In genomic region chr2:26503661-26504575, GRCm38 (mm10) we compare ENCODE assay signal across 7 mouse cellular contexts. TPM values are rescaled to one million over a fixed set of nuclear protein-coding genes. Genes with fewer than 3 reads are reported as not detected.
DNase-seq lines count a peak whose midpoint lies in the region; ATAC-seq and TF ChIP-seq lines count a peak whose summit lies in the region.

No protein-coding gene starts in this region.

- H3K27me3 ChIP-seq in intestine, postnatal 0 days (replicated peaks; ENCODE audit: control insufficient read depth, insufficient read depth, low read length) = no peaks in the 10 kb centered on the region
- peaks cover 56% of the 10 kb centered on the region for H3K27me3 ChIP-seq in liver, embryonic 15.5 days
- H3K27me3 ChIP-seq in stomach, postnatal 0 days (ENCODE audit: control insufficient read depth, insufficient read depth, low read length) = no peaks in the 10 kb centered on the region

- DNase-seq in T-cell, adult 2 months (ENCODE audit: low spot score) = peak; percentile 84
- peak; percentile 87 to 89 for DNase-seq in heart, adult 18-20 months
- peak; percentile 95 for DNase-seq in naive thymus-derived CD4-positive, alpha-beta T cell, adult 2 months (ENCODE audit: low read depth)
- DNase-seq in stomach, postnatal 0 days (ENCODE audit: low spot score) = peak; percentile 89

- H3K36me3 ChIP-seq in intestine, postnatal 0 days (ENCODE audit: control insufficient read depth, insufficient read depth) = no peaks in the 10 kb centered on the region
- H3K36me3 ChIP-seq in liver, embryonic 15.5 days (replicated peaks) = 0 out of 2 replicates have a peak, but pooled peaks cover 6% of the 10 kb centered on the region
- H3K36me3 ChIP-seq in stomach, postnatal 0 days (ENCODE audit: control insufficient read depth, insufficient read depth, low read length) = no peaks in the 10 kb centered on the region

- H3K4me3 ChIP-seq in intestine, postnatal 0 days (ENCODE audit: low read depth, low read length) = peak overlapping the region; percentile 74
- H3K4me3 ChIP-seq in liver, embryonic 15.5 days (replicated peaks) = peak overlapping the region; percentile 64
- H3K4me3 ChIP-seq in stomach, postnatal 0 days (ENCODE audit: low read depth, low read length) = peak overlapping the region; percentile 82

- H3K4me1 ChIP-seq in intestine, postnatal 0 days (replicated peaks; ENCODE audit: control insufficient read depth, insufficient read depth, low read length) = peaks cover 12% of the 10 kb centered on the region
- H3K4me1 ChIP-seq in liver, embryonic 15.5 days (replicated peaks) = peaks cover 31% of the 10 kb centered on the region
- peaks cover 33% of the 10 kb centered on the region for H3K4me1 ChIP-seq in stomach, postnatal 0 days (replicated peaks; ENCODE audit: control insufficient read depth, insufficient read depth)

- peak overlapping the region; percentile 66 for H3K27ac ChIP-seq in intestine, postnatal 0 days (ENCODE audit: low read depth, low read length)
- peak overlapping the region; percentile 51; the same call in 1 of the 2 replicates for H3K27ac ChIP-seq in liver, embryonic 15.5 days (replicated peaks)
- H3K27ac ChIP-seq in stomach, postnatal 0 days (replicated peaks) = peak overlapping the region; percentile 89

- peak overlapping the region; percentile 96 for H3K4me2 ChIP-seq in intestine, postnatal 0 days (replicated peaks; ENCODE audit: low read depth)
- H3K4me2 ChIP-seq in liver, embryonic 15.5 days = peak overlapping the region; percentile 68
- H3K4me2 ChIP-seq in stomach, postnatal 0 days (replicated peaks; ENCODE audit: low read depth) = peak overlapping the region; percentile 79

- TF ChIP-seq EP300 in stomach, postnatal 0 days (optimal IDR thresholded peaks at IDR 0.05) = no peak

- peak overlapping the region; percentile 73 for H3K9ac ChIP-seq in intestine, postnatal 0 days (ENCODE audit: low read depth, low read length)
- peak overlapping the region; percentile 43 for H3K9ac ChIP-seq in liver, embryonic 15.5 days
- peak overlapping the region; percentile 79 for H3K9ac ChIP-seq in stomach, postnatal 0 days (ENCODE audit: low read length)

- peak; percentile 62 for ATAC-seq in common myeloid progenitor, adult 5-6 weeks (replicated peaks; ENCODE audit: low read depth, poor library complexity, severe bottlenecking)
- ATAC-seq in intestine, postnatal 0 days = peak; percentile 69
- peak; percentile 71 for ATAC-seq in liver, embryonic 15.5 days (ENCODE audit: insufficient read depth)
- ATAC-seq in stomach, postnatal 0 days (ENCODE audit: low FRiP score, low TSS enrichment) = peak; percentile 86

- H3K9me3 ChIP-seq in intestine, postnatal 0 days (ENCODE audit: control insufficient read depth) = no peaks in the 10 kb centered on the region
- H3K9me3 ChIP-seq in liver, embryonic 15.5 days (replicated peaks) = no peaks in the 10 kb centered on the region
- H3K9me3 ChIP-seq in stomach, postnatal 0 days (ENCODE audit: control insufficient read depth, low read length) = no peaks in the 10 kb centered on the region

- TF ChIP-seq CTCF in intestine, postnatal 0 days (IDR thresholded peaks at IDR 0.05; ENCODE audit: low read depth) = peak; percentile 23
- peak; percentile 20; the same call in 1 of the 2 replicates for TF ChIP-seq CTCF in stomach, postnatal 0 days (IDR thresholded peaks at IDR 0.05; ENCODE audit: low read depth)

- 4% methylated on average over 53 of the region's 59 CpGs for WGBS in intestine, postnatal 0 days
- WGBS in liver, embryonic 15.5 days (ENCODE audit: insufficient replicate concordance) = 3% methylated on average over 58 of the region's 59 CpGs
- WGBS in stomach, postnatal 0 days = 4% methylated on average over 49 of the region's 59 CpGs

RNA-seq across cellular contexts. Expression of gene Notch1, which starts 12.5 kb away (rescaled TPM):
- 6.5 and 13.7 TPM in 2 replicates for total RNA-seq in common myeloid progenitor, adult 5-6 weeks (2017)
- total RNA-seq in heart, adult 18-20 months (2021) = 10 to 100 TPM; 29.8 to 30.5 TPM
- polyA plus RNA-seq in intestine, postnatal 0 days (2015; fragmentation: Nextera tagmentation; extraction: Ambion mirVana) = 3.6 and 3.7 TPM in 2 replicates
- 2.8 and 3.1 TPM in 2 replicates for polyA plus RNA-seq in liver, embryonic 15.5 days (2015; fragmentation: Nextera tagmentation; extraction: Ambion mirVana)
- 4.8 and 5.6 TPM in 2 replicates for polyA plus RNA-seq in stomach, postnatal 0 days (2015; fragmentation: Nextera tagmentation; extraction: Ambion mirVana)

RNA-seq across cellular contexts. Expression of gene Sec16a, which starts 58.9 kb away (rescaled TPM):
- total RNA-seq in common myeloid progenitor, adult 5-6 weeks (2017) = 20.1 and 44.2 TPM in 2 replicates
- 10 to 100 TPM; 38.9 to 39.2 TPM for total RNA-seq in heart, adult 18-20 months (2021)
- 17.4 and 18.3 TPM in 2 replicates for polyA plus RNA-seq in intestine, postnatal 0 days (2015; fragmentation: Nextera tagmentation; extraction: Ambion mirVana)
- 8.8 and 9.6 TPM in 2 replicates for polyA plus RNA-seq in liver, embryonic 15.5 days (2015; fragmentation: Nextera tagmentation; extraction: Ambion mirVana)
- polyA plus RNA-seq in stomach, postnatal 0 days (2015; fragmentation: Nextera tagmentation; extraction: Ambion mirVana) = 10.6 and 11.7 TPM in 2 replicates

Comparison
In these comparisons a context has a peak if more than half of its experiments do, and no peak if none do; other contexts are left out.
1. Peak in every context shown above with its lines: DNase-seq, ATAC-seq, H3K4me3 ChIP-seq and H3K27ac ChIP-seq.